Mouse (Mus musculus) kidney, postnatal 36 days (tissue): ENCODE results near the gene Fchsd2.

Experiments
- DNase-seq, 2 experiments: peaks; one replicate each; pipeline ENCODE4 v3.0.0; 2021 to 2022; ENCODE audit warnings: mixed read lengths in 2 of 2

The Fchsd2 gene

GRCm38 (mm10) chr7:101072123-101072740 is 20.4 kb upstream of the Fchsd2 start:
- no peak for DNase-seq

GRCm38 (mm10) chr7:101074170-101074767 is 18.4 kb upstream of the Fchsd2 start:
- DNase-seq: peak; percentile 50 to 62

- DNase-seq: no peak
Observed at GRCm38 (mm10) chr7:101083562-101084166, 9.0 kb upstream of the Fchsd2 start.

DNA sequence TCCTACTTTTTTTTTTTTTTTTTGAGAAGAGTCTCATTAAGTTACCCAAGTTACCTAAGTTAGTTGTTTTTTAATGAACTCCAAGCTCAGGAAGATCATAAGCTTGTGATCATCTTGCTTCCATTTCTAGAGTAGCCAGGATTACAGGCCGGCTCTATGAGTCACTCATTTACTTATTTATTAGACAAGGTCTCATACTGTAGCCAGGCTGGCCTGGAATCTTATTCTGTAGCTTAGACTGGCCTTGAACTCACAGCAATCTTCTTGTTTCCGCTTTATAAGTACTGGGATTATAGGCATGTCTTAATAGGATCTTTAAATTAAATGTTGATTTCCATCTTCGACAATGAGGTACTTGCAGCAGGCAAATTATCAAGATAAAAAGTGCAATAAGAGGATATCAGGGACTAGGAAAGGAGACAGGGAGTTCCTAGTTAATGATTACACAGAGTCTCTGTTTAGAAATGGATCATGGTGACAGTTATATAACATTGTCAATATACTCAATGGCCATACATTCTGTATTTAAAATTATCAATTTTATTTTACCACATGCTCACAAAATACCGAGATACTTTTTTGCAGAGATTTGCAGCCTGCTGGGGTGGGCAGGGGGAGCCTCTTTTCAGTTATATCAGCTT is 7.7 kb upstream of the Fchsd2 start:
- no peak for DNase-seq

- DNase-seq: no peak
Observed at GRCm38 (mm10) chr7:101085779-101086178, 6.9 kb upstream of the Fchsd2 start.

DNA sequence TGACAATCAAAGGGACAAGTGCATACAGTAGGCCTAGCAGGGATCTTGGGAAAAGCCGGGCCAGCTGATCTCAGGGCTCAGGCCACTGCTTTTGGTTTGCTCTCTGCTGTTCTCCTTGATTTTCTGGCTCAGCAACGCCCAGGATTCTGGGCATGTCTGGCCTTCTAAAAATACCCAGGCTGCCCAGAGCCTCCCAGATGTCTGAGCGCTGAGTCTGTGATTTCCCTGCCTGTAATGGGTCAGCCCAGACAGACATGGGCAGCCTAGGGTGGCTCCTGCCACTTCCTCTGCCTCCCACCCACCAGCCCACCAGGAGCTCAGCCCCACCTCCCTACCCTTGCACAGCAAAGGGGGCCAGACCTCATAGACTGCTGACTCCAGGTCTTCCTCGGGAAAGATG is 4.0 kb upstream of the Fchsd2 start:
- no peak for DNase-seq

DNA sequence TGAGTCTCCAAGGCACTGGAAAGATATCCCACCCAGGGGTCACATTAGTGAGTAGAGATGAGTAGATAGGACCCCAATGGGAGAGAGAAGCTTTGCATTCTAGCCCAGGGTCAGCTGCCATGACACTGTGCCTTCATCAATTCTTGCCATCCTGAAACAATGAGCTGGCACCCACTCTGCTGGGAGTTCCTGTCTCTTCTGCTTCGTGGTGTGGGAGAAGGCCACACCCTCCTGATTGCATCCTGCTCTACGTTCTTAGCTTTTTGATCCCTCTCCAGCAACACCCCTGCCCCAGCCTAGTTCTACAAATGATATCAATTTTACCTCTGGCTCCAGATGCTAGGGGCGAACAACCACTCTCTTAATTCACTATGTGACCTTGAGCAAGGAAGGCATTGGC is 3.4 kb upstream of the Fchsd2 start:
- DNase-seq: peak; percentile 34 to 52

DNA sequence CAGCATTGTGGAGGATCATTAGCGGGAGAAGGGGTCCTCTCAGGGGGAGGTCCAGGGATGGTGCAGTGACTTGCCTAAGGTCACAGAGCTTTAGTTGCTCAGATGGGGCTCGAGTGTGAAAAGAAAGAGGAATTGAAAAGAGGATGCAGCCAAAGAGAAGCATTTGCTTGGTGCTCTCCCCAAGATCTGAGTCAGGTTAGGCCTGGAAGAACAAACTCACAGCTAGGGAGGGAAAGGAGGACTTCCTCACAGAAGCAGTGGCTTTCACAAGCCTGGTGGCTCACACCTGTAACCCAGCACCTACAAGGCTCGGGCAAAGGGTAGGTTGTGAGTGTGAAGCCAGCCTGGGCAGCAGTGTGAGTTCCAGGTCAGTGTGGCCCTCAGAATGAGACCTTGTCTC is 568 bp downstream of the Fchsd2 start:
- DNase-seq: no peak

DNA sequence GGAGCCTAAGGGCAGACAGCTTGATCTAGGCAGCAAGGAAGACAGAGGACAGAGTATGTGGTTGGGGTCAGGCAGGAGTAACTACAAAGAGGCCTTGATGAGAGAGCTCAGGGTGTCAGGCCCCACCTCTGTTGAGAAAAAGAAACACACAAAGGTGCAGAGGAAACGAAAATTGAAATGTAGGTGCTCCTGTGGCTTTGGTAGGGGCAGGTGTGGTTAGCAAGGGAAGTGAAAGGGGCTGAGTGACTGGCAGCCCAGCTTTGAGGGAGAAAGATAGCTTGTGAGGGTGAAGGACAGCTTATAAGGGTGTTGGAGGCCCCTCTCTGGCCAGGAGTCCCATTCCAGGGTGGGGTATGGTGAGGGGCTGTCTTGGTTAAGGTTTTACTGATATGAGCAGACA is 2.1 kb downstream of the Fchsd2 start:
- no peak for DNase-seq

GRCm38 (mm10) chr7:101095560-101095959 is 2.9 kb downstream of the Fchsd2 start:
- DNase-seq: no peak

DNA sequence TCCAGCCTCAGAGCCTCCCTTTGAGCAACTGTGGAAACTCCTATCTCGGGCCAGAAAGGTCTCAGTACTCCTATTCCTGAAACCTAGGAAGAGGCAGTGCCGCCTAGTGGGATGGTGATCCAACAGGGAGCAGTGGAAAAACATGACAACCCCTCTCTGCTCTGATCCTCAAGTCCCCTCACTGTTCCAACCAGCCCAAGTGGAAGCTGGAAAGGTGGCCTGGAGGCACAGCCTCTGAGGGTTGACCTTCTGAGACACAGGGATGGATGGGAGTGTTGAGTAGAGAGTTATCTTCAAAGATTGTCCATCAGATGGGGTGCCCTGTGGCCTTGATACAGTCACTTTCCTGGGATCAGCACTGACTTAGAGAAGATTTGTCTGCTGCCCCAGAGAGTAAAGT is 3.9 kb downstream of the Fchsd2 start:
- DNase-seq: no peak

DNA sequence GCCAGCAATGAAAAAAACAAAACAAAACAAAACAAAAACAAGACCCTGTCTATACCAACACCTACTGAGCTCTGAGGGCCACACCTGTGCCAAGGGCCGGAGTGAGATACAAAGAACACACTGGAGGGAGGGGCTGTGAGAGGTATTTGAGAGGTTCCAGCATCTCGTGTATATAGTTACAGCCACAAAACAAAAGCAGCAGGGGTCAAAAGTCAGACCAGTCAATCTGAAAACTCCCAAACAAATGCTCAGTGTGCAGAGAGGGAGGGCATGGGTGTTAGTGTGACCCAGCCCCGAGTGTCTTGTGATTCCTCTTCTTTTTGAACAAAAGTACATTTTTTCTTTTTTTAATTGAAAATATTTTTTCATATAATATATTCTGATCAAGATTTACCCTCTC is 4.4 kb downstream of the Fchsd2 start:
- DNase-seq: no peak

- no peak for DNase-seq
Observed at GRCm38 (mm10) chr7:101099981-101100380, 7.3 kb downstream of the Fchsd2 start.

- peak; percentile 38 to 45 for DNase-seq
Observed at GRCm38 (mm10) chr7:101101156-101101691, 8.6 kb downstream of the Fchsd2 start.

GRCm38 (mm10) chr7:101106666-101107065 is 14.0 kb downstream of the Fchsd2 start:
- DNase-seq: no peak

DNA sequence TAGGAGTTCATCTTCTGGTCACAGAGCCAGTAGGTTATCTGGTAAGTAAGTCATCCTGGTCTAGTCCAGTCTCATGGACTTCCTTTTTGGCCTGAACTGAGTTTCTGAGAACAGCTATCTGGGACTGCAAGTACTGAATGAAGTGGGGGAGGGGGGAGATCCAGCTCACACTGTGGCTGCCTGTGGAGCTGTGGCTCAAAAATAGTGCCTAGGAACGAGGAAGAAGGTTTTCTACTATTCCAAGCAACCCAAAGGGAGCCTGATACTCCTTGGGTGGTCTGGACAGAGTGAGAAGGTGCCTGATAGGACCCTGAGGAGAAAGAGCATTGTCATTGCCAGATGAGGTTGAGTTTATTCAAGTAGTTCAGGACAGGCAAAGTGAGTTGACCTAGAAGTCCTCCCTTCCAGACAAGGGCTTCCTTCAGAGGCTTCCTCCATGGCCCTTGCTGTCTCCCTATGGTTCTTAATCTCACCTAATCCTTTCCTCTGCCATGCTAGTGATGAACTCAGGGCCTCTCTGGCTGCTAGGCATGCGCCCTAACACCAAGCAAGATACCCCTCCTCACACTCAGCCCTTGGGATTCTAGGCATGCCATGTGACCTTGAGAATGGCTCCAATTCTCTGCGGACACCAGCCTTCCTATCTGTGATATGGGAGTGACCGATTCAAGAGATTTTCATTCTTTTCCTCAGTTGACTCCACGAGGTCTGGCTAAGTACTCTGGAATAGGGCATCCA is 14.6 kb downstream of the Fchsd2 start:
- DNase-seq: no peak

- peak; percentile 96 to 97 for DNase-seq
Observed at GRCm38 (mm10) chr7:101107968-101108652, 15.4 kb downstream of the Fchsd2 start.

DNA sequence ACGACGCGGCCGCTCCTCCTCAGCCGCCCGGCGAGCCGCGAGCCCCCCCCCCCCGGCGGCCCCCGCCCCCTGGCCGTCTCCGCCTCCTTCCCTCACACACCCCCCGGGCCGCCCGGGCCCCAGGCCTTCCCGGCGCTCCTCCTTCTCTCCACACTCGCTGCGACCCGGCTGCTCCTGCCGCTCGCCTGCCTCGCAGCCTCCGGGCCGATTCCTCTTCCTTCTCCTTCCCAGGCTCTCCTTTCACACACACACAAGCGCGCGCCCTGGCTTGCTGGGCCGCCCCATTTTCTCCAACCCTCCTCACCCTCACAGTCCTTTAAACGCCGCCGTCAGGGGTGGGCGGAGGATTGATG is 16.0 kb downstream of the Fchsd2 start:
- DNase-seq: no peak

GRCm38 (mm10) chr7:101109006-101109855 is 16.6 kb downstream of the Fchsd2 start:
- peak; percentile 44 to 57 for DNase-seq

DNA sequence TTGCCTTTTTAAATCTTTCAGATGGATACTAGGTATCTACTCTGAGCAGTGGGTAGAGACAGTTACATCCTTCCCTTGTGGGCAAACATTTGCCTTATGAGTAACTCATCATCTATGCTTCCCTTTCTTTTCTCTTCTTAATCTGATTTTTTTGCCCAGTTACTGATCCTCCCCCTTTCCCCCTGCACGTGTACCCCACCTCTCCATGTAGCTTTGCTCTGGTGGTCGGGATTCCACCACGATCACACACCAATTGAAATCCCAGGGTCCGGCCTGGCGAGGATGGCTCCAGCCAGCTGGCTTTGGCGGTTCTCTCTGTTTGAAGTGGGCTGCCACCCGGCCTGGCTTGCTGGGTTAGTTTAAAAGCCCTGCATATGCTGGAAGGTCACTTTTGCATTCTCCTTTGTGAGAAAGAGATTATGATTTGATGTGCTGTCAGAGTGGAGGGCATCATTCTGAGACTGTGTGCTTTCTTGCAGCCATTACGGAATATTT is 17.2 kb downstream of the Fchsd2 start:
- peak in 1 of 2 experiments; percentile 28 for DNase-seq

DNA sequence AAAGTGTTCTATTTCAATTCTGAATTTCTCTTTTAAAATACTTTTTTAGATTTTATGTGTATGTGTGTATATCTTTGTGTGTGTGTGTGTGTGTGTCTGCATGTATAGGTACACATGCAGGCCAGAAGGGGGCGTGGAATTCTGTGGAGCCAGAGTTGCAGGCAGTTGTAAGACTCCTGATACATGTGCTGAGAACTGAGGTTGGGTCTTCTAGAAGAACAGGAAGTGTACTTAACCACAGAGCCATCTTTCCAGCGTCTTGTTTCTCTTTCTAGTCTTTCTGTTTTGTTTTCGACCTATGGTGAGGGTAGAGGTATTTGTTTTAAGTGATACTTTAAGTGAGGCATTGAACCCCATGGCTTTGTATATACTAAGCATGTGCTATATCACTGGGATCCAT is 20.7 kb downstream of the Fchsd2 start:
- DNase-seq: no peak
